Mouse (Mus musculus): ENCODE results near the gene Usp31. TPM values are rescaled to one million over a fixed set of nuclear protein-coding genes. Genes with fewer than 3 reads are reported as not detected.

Usp31 gene
- polyA plus RNA-seq, 1 experiment from 2014 or later, result 2.1 TPM

Other genes starting within 250 kb of the Usp31 start
- gene Scnn1g, start 27.2 kb upstream of the Usp31 start, polyA plus RNA-seq (2015; fragmentation: Nextera tagmentation; extraction: Ambion mirVana), result 10.6 and 11.5 TPM in 2 replicates
- gene Scnn1b, start 157.8 kb upstream of the Usp31 start, polyA plus RNA-seq (2015; fragmentation: Nextera tagmentation; extraction: Ambion mirVana), result 6.8 and 8.0 TPM in 2 replicates